Mouse (Mus musculus) spleen, adult 2 months (tissue): Measurements from ENCODE around the gene Ctla4.

Source experiments
- CTCF ChIP-seq: fragments of 200-500 bp; IDR thresholded peaks from 2 replicates; pipeline ENCODE4 v1.5.1; 2011; ENCODE audit warnings: mild to moderate bottlenecking, inconsistent platforms; ENCODE audit not compliant: insufficient read depth, insufficient read length, insufficient replicate concordance; ENCODE audit errors: extremely low read depth
- POLR2A ChIP-seq: fragments of 200-500 bp; IDR thresholded peaks from 2 replicates; pipeline ENCODE4 v1.6.1; 2011; ENCODE audit warnings: low read depth, low read length, inconsistent platforms

DNA sequence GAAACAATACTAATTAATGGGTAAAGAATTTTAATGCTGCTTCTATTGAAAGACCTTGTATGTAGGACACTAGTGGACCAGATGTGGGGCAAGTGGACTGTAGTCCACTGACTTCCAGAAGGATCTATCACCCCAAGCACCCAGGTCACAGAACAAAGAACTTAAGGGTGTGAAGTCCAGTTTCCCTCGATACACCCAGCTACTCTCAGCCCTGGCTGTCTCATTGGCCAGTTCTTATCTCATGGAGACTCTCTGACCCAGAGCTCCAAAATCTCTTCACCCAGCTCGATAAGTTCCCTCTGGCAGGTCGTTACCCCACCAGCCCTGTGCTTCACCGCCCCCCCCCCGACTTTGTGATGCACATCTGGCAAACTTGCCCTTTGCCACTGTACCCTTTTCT is 20.8 kb upstream of the Ctla4 start:
- no peak for TF ChIP-seq POLR2A
- no peak for TF ChIP-seq CTCF
